Mouse (Mus musculus) CH12.LX (cell line): ENCODE measurements around the gene Mitf.

Experiments used
- CHD2 ChIP-seq: IDR thresholded peaks from 2 replicates; pipeline ENCODE4 v1.6.1; 2011; ENCODE audit warnings: low read length, improper control_type of control experiment
- CTCF ChIP-seq, 2 experiments: IDR thresholded peaks in 1 of 2; conservative IDR thresholded peaks in 1 of 2; 2 replicates each; pipeline ENCODE4 v1.5.1; 2011 to 2012; ENCODE audit warnings: low read depth in 2 of 2, low read length in 2 of 2, improper control_type of control experiment in 1 of 2, inconsistent platforms in 1 of 2, mild to moderate bottlenecking in 1 of 2, moderate library complexity in 1 of 2
- EP300 ChIP-seq: IDR thresholded peaks from 2 replicates; pipeline ENCODE4 v1.6.1; 2011; ENCODE audit warnings: low read length, improper control_type of control experiment
- GABPA ChIP-seq: IDR thresholded peaks from 2 replicates; pipeline ENCODE4 v1.6.1; 2012; ENCODE audit warnings: low read depth, low read length, improper control_type of control experiment, inconsistent platforms; ENCODE audit not compliant: insufficient replicate concordance
- HCFC1 ChIP-seq: IDR thresholded peaks from 2 replicates; pipeline ENCODE4 v1.6.1; 2012; ENCODE audit warnings: low read depth, mild to moderate bottlenecking, inconsistent platforms, low read length, improper control_type of control experiment
- IRF4 ChIP-seq: IDR thresholded peaks from 2 replicates; pipeline ENCODE4 v1.6.1; 2014; ENCODE audit warnings: low read depth, mild to moderate bottlenecking, inconsistent platforms, low read length, improper control_type of control experiment
- MAZ ChIP-seq: IDR thresholded peaks from 2 replicates; pipeline ENCODE4 v1.6.1; 2012; ENCODE audit warnings: low read depth, mild to moderate bottlenecking, inconsistent platforms, low read length, improper control_type of control experiment, moderate library complexity
- NRF1 ChIP-seq: IDR thresholded peaks from 2 replicates; pipeline ENCODE4 v1.6.1; 2014; ENCODE audit warnings: low read depth, mild to moderate bottlenecking, inconsistent platforms, low read length, improper control_type of control experiment, moderate library complexity
- POLR2A ChIP-seq: IDR thresholded peaks from 2 replicates; pipeline ENCODE4 v1.6.1; 2011; ENCODE audit warnings: low read depth, mild to moderate bottlenecking, improper control_type of control experiment, low read length
- POLR2AphosphoS2 ChIP-seq: IDR thresholded peaks from 2 replicates; pipeline ENCODE4 v1.6.1; 2011; ENCODE audit warnings: low read depth, low read length, improper control_type of control experiment
- SIN3A ChIP-seq: IDR thresholded peaks from 2 replicates; pipeline ENCODE4 v1.6.1; 2012; ENCODE audit warnings: low read length, improper control_type of control experiment, inconsistent platforms
- ZC3H11A ChIP-seq: IDR thresholded peaks from 2 replicates; pipeline ENCODE4 v1.6.1; 2012; ENCODE audit warnings: low read depth, mild to moderate bottlenecking, inconsistent platforms, low read length, improper control_type of control experiment
- ZNF384 ChIP-seq: IDR thresholded peaks from 2 replicates; pipeline ENCODE4 v1.6.1; 2012; ENCODE audit warnings: low read depth, low read length, improper control_type of control experiment, inconsistent platforms

DNA sequence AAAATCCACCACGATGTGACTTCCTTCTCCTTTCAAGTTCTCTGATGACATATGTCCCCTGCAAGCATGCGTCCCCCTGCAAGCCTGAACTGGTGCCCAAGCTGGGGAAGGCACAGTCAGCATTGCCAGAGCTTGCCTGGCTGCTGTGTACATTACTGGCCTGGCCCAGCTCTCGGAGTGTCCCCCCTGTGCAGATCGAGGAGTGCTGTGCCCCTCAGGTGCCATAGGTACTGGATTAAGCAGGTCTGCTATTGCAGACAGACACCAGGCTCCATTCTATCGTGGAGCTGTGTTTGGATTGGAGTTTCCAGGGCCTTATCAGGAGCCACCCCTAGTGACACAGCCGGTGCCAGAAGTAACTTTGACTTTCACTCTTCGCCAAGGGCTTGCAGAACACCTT is 122.6 kb downstream of the Mitf start:
- TF ChIP-seq MAZ (no peak), CHD2 (no peak), POLR2A (no peak), IRF4 (no peak), ZC3H11A (no peak), NRF1 (no peak), CTCF (conservative IDR thresholded peaks at IDR 0.05 in 1 of 2, IDR thresholded peaks at IDR 0.05 in 1 of 2; ENCODE audit: low read depth in 2 of 2, low read length in 2 of 2) (no peak), POLR2AphosphoS2 (no peak), HCFC1 (no peak), SIN3A (no peak), EP300 (no peak), GABPA (no peak), ZNF384 (no peak)
